Mouse (Mus musculus): ENCODE results near the gene Ulk3. TPM values are rescaled to one million over a fixed set of nuclear protein-coding genes. Genes with fewer than 3 reads are reported as not detected.

Gene Ulk3
- total and polyA plus RNA-seq, 3 experiments: 5.0 to 11.9 TPM; not detected in 1

DNA sequence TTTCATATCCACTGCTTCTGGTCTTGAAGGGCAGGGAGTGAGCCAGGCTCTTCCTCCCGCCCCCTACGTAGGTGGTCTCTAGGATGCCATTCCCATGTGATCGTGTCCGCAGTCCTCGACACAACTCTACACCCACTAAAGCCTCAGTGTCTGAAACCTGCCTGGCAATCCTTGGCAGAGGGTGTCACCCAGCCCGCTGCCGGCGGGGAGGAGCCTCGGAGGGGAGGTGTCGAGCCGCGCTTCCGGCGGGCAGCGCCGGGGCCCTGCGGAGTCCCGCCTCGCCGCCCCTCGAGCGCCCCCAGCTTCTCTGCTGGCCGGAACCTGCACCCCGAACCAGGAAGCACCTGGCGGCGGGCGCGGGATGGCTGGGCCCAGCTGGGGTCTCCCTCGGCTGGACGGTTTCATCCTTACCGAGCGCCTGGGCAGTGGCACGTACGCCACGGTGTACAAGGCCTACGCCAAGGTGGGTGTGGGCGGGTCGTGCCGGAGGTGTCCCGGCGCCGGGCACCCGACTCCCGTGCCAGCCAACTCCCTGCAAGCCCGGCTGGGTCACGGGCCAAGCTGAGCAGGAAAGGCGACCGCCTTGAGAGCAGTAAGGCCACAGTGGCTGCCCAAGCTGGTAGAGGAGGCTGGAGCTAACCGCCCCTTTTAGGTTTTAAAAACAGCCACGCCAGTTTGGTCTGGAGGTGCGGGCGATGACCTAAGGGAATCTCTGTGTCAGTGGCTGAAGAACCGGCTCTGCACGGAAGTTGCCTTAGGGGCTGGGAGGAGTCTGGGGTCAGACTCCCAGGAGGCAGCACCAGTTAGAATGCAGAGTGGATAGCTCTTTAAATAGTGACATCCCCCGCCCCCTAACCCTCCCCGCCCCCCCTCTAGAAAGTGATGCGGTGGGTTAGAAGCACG is at the start of gene Ulk3 (continued):
- TF ChIP-seq KAT2A (conservative IDR thresholded peaks at IDR 0.05; ENCODE audit: low read depth, low read length) (no peak), GATA1 (IDR thresholded peaks at IDR 0.05; ENCODE audit: low read depth, low read length) (no peak), BHLHE40 (IDR thresholded peaks at IDR 0.05; ENCODE audit: borderline replicate concordance, low read depth, low read length) (no peak), TCF12 (IDR thresholded peaks at IDR 0.05; ENCODE audit: low read depth, low read length) (peak; percentile 40), ZKSCAN1 (IDR thresholded peaks at IDR 0.05; ENCODE audit: low read depth, low read length) (no peak)

DNA sequence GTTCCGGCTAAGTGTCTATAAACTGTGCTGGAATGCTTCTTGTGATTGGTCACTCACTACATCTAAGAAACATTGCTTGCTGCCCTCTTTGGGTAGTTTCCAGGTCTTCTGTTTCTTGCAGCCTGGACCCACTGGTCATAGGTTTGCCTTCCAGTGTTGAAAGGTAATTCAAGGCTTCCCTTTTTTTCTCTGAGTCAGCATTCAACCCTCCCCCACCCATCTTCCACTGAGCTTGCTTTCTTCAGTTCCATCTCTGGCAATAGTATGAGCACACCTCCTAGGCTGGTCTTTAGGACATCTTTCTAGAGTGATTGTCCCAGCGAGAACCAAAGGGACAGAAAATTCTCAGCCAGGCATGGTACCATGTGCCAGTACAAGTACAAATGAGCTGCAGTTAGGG is 49.7 kb upstream of the Ulk3 start:
- peaks cover 5% of the 10 kb centered on the region in 2 experiments; a peak in 3 of 4 replicates for H3K4me1 ChIP-seq (ENCODE audit: control insufficient read depth in 1 of 2, insufficient read depth in 2 of 2, low read length in 2 of 2)
- H3K27me3 ChIP-seq (ENCODE audit: control insufficient read depth in 1 of 2, insufficient read depth in 2 of 2, low read length in 2 of 2): no peaks in the 10 kb centered on the region
- no peak overlapping the region for H3K9ac ChIP-seq (ENCODE audit: control insufficient read depth, low read depth, low read length, poor library complexity, severe bottlenecking)
- H3K27ac ChIP-seq (ENCODE audit: control insufficient read depth, low read depth, low read length): no peak overlapping the region
- peaks cover 6 to 11% of the 10 kb centered on the region in 2 experiments for H3K36me3 ChIP-seq (ENCODE audit: control insufficient read depth in 1 of 2, insufficient read depth in 2 of 2, low read length in 2 of 2)
- no peak for TF ChIP-seq TAL1 (IDR thresholded peaks at IDR 0.05; ENCODE audit: low read length)
- no peak; the same call in none of the 2 replicates for TF ChIP-seq POLR2AphosphoS2 (IDR thresholded peaks at IDR 0.05; ENCODE audit: low read length)
- no peak for TF ChIP-seq ELF1 (IDR thresholded peaks at IDR 0.05; ENCODE audit: low read depth, low read length)
- no peak for TF ChIP-seq MEF2A (IDR thresholded peaks at IDR 0.05; ENCODE audit: extremely low read depth, insufficient replicate concordance, low read depth, low read length, poor library complexity, severe bottlenecking)
- no peak for TF ChIP-seq POLR2A (IDR thresholded peaks at IDR 0.05; ENCODE audit: control insufficient read depth in 1 of 2, insufficient read depth in 1 of 2, low read depth in 1 of 2, low read length in 2 of 2, poor library complexity in 1 of 2)
- peak; percentile 28; the same call in 1 of the 2 replicates for TF ChIP-seq ZNF384 (IDR thresholded peaks at IDR 0.05; ENCODE audit: low read depth, low read length)
- no peak for TF ChIP-seq NRF1 (IDR thresholded peaks at IDR 0.05; ENCODE audit: insufficient read depth, low read depth, low read length, poor library complexity, severe bottlenecking)
- TF ChIP-seq GABPA (IDR thresholded peaks at IDR 0.05; ENCODE audit: low read depth, low read length): no peak
- TF ChIP-seq USF2 (IDR thresholded peaks at IDR 0.05; ENCODE audit: borderline replicate concordance in 1 of 2, insufficient read depth in 1 of 2, low read depth in 1 of 2, low read length in 2 of 2): no peak
- TF ChIP-seq MAFK (IDR thresholded peaks at IDR 0.05; ENCODE audit: borderline replicate concordance, low read depth, low read length): peak; percentile 86
- no peak for TF ChIP-seq TCF12 (IDR thresholded peaks at IDR 0.05; ENCODE audit: low read depth, low read length)
- no peak for TF ChIP-seq CHD1 (IDR thresholded peaks at IDR 0.05; ENCODE audit: low read depth, low read length)
- TF ChIP-seq CHD2 (IDR thresholded peaks at IDR 0.05; ENCODE audit: low read length): no peak; the same call in 1 of the 2 replicates
- no peak for TF ChIP-seq SMC3 (IDR thresholded peaks at IDR 0.05; ENCODE audit: low read depth, low read length)
- DNase-seq (ENCODE audit: low read depth, low spot score): peak; percentile 42
- peaks cover 16% of the 10 kb centered on the region for H3K79me2 ChIP-seq (ENCODE audit: control insufficient read depth, insufficient read depth, low read length, poor library complexity)
- no peak overlapping the region for H3K4me3 ChIP-seq (ENCODE audit: control insufficient read depth in 1 of 2, insufficient read depth in 1 of 2, low read depth in 2 of 2, low read length in 2 of 2)
- no peaks in the 10 kb centered on the region for H3K9me3 ChIP-seq (replicated peaks; ENCODE audit: insufficient read depth, low read length)
